Mouse (Mus musculus) embryo, embryonic 9.5 days (tissue): ENCODE results near the gene Zfp599.

Experiments
- DNase-seq: peaks from one replicate; pipeline ENCODE4 v3.0.0-alpha.2; 2017; ENCODE audit errors: extremely low spot score

Zfp599 gene

DNA sequence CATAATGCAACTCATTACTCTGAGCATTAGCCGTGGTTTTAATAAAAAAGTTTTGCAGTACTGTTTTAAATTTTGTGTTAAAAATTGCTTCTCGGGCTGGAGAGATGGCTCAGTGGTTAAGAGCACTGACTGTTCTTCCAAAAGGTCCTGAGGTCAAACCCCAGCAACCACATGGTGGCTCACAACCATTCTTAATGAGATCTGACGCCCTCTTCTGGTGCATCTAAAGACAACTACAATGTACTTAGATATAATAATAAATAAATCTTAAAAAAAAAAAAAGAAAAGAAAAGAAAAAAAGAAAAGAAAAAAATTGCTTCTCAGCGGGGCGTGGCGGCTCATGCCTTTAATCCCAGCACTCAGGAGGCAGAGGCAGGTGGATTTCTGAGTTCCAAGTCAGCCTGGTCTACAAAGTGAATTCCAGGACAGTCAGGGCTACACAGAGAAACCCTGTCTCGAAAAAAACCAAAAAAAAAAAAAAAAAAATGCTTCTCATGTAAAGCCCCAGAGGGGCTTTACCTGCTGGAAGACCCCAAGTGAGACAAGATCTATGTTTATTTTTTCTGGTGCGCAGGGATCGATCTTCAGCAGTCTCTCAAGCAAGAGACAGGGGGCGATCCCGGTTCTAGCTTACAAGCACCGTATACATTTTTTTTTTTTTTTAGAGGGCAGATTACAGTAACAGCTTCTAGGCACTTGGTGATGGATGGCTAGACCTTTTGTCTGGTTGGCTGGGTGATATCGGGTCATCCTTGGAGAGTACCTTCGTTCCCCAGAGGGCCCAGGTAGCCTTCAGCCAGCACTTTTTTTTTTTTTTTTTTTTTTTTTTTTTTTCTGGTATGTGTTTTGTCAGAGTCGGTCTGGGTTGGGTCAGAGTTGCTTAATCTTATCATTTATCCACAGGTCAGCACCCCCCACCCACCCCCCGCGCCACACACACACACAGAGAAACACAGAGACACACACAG is 34.9 kb downstream of the Zfp599 start:
- no peak for DNase-seq

DNA sequence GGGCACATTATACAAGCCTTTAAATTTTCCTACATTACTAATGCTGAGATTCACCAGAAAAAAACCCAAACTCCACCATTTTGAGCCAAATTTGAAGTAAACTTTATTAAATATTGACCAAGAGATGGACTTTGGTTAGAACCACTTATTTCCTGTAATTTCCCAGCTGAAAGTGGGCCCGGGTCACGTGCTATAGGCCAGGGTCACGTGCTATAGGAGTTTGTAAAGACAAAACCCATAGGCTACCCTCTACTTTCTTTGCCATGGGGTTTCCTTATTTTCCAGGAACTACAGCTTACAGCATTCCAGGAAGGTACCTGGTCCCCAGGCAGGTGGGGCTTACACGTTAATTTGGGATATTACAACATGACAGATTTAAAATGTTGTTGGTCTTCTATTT is 35.6 kb downstream of the Zfp599 start:
- no peak for DNase-seq

DNA sequence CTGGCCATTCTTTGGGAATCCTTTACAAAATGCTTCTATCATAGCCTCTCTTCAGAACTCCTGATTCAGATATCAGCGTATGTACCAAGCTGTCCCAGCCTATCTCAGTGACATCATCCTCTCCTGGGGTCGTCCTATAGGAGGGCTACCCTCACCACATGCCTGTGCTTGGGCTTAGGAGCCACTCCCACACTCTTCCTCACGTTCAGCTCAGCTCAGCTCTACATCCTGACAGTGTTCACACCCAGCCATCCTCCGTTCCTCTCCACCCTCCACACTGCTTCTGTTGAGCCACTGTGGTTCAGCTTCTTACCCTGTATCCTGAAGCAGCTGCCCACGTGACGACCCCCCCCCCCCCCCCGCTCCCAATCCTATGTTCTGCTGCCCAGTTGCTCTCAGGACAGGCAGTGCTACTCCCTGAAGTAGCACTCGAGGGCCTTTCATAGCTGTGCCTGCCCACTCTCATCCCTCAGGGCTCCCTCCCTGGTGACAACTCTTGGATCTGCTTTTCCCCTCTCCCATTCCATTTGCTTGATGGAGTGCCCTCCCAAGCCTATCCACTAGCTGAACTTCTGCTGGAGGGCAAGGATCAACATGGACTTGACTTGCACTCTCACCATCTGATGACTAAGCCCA is 41.7 kb downstream of the Zfp599 start:
- no peak for DNase-seq

DNA sequence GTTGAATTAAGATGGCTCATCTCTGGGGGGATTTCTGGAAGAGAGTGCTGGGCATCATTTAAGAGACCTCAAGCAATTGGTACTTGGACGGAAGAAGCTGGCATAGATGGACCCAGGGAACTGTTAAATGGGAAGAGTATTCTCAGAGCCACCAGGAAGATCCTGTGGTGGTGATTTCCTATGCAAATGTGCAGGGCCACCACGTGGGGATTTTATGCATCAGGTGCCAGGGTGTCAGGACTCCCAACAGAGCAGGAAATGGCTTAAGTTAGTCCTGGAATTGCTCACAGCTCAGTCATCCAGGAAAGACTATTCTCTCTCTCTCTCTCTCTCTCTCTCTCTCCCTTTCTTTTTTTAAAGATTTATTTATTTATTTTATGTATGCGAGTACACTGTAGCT is 43.0 kb downstream of the Zfp599 start:
- no peak for DNase-seq

DNA sequence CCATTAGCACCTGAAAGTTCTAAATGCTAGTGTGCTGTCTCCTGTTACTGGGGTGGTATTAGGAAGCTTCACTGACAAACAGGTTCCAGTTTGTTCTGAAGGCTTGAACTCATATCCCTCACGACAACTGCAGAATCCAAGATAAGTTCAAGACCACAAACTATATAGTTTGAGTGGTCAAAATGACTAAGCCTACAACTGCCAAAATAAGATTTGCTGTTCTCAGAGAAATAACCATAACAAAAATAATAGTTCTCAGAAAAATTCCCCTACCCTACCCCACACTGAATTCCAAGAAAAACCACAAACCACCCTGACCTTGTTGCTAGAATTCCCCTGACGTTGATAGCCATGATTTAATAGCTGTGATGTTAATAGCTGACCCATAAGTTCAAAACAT is 45.1 kb downstream of the Zfp599 start:
- no peak for DNase-seq

DNA sequence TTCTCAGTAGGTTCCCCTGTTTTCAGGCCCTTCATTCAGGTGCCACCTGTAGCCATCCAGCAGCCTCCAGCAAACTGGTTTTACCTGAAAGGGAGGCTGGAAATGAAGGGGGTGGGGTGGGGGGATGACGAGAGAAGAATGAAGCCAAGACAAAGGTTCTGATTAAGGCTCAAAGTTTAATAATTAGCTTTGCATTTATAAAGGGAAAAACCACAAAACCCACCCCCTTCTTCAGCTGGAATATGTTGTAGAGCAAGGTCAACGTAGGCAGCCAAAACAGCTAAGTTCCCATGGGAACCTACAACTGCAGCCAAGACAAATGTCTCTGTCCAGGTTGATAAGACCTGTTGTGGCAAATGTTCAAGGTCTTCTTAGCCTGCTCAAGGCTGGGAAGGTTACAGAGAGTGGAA is 45.9 kb downstream of the Zfp599 start:
- DNase-seq: no peak
